Mouse (Mus musculus) spleen, postnatal 36 days (tissue): ENCODE data around the gene Hspa1l.
A peak's percentile ranks its signal among the peaks of the same experiment; 100 is the strongest.

Experiments used
- DNase-seq, 2 experiments: peaks; one replicate each; pipeline ENCODE4 v3.0.0; 2022; ENCODE audit warnings: low spot score in 2 of 2, mixed read lengths in 1 of 2

The Hspa1l gene

GRCm38 (mm10) chr17:35023756-35024155 is 51.3 kb downstream of the Hspa1l start:
- DNase-seq: peak; percentile 54 to 60

GRCm38 (mm10) chr17:35024261-35024660 is 51.8 kb downstream of the Hspa1l start:
- DNase-seq: no peak

GRCm38 (mm10) chr17:35024691-35025488 is 52.4 kb downstream of the Hspa1l start:
- DNase-seq: no peak

- DNase-seq: no peak
Observed at GRCm38 (mm10) chr17:35026206-35026605, 53.7 kb downstream of the Hspa1l start.

- DNase-seq: peak; percentile 57 to 61
Observed at GRCm38 (mm10) chr17:35027277-35028068, 55.0 kb downstream of the Hspa1l start, which contains the start of gene Sapcd1. Gene Sapcd1 (minus strand): TSS chr17:35028016.

GRCm38 (mm10) chr17:35028315-35028714 is 55.8 kb downstream of the Hspa1l start:
- no peak for DNase-seq
